Mouse (Mus musculus) liver, adult 2 months (tissue): Measurements from ENCODE around the gene Elmod3.

Source experiments
- CTCF ChIP-seq: fragments of 200-500 bp; IDR thresholded peaks from 2 replicates; pipeline ENCODE4 v1.5.1; 2011; ENCODE audit warnings: low read depth, low read length, control low read depth
- POLR2A ChIP-seq: fragments of 200-500 bp; IDR thresholded peaks from 2 replicates; pipeline ENCODE4 v1.6.1; 2011; ENCODE audit warnings: low read length, control low read depth; ENCODE audit not compliant: insufficient read depth; ENCODE audit errors: extremely low read depth

DNA sequence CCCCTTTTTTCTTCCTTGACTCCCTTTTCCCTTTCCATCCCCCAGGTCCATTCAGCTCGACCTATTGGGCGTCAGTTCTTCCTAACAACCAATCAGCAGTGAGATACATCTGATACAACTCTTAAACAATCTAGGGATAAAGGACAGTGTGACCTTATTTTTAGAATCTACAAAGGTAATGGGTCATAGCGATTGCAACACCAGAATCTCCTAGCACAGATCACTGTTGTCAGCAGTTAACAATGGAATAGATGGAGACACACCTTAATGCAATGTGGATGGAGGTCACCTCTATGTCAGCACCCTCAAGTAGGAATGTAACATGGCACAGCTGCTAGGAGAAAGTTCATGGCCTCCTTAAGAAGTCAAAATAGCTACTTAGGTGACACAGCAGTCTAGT, 24.7 kb upstream of the Elmod3 start:
- TF ChIP-seq POLR2A (no peak), CTCF (no peak)
